Mouse (Mus musculus): ENCODE data around the gene Csrp3. TPM values are rescaled to one million over a fixed set of nuclear protein-coding genes. Genes with fewer than 3 reads are reported as not detected.

Csrp3 gene
- polyA plus RNA-seq, 1 experiment from 2014 or later: 1,982 TPM

GRCm38 (mm10) chr7:48795130-48795529 is 52.7 kb downstream of the Csrp3 start:
- no peak overlapping the region for H3K4me2 ChIP-seq (ENCODE audit: low read depth, low read length)
- WGBS: 86% methylated on average over 3 of the region's 3 CpGs
- H3K27me3 ChIP-seq (ENCODE audit: control insufficient read depth, insufficient read depth, low read length): no peaks in the 10 kb centered on the region
- H3K36me3 ChIP-seq (ENCODE audit: control insufficient read depth, insufficient read depth): peaks cover 5% of the 10 kb centered on the region
- H3K9me3 ChIP-seq (replicated peaks; ENCODE audit: control insufficient read depth, low read length): no peaks in the 10 kb centered on the region
- no peak overlapping the region for H3K4me3 ChIP-seq (ENCODE audit: low read length)
- peaks cover 12% of the 10 kb centered on the region for H3K4me1 ChIP-seq (ENCODE audit: control insufficient read depth, insufficient read depth, low read length)
- ATAC-seq (replicated peaks; ENCODE audit: extremely low read depth, insufficient read depth, low FRiP score): no peak
- no peak overlapping the region for H3K27ac ChIP-seq (ENCODE audit: low read length)
- H3K9ac ChIP-seq (ENCODE audit: low read length): no peak overlapping the region

- Histone ChIP-seq H3K9me3 (replicated peaks; ENCODE audit: control insufficient read depth, low read length) (no peaks in the 10 kb centered on the region), H3K4me3 (ENCODE audit: low read length) (no peak overlapping the region), H3K27me3 (ENCODE audit: control insufficient read depth, insufficient read depth, low read length) (no peaks in the 10 kb centered on the region), H3K27ac (ENCODE audit: low read length) (no peak overlapping the region), H3K36me3 (ENCODE audit: control insufficient read depth, insufficient read depth) (peaks cover 5% of the 10 kb centered on the region), H3K4me2 (ENCODE audit: low read depth, low read length) (no peak overlapping the region), H3K4me1 (ENCODE audit: control insufficient read depth, insufficient read depth, low read length) (peaks cover 16% of the 10 kb centered on the region), H3K9ac (ENCODE audit: low read length) (no peak overlapping the region)
- 76% methylated on average over 3 of the region's 3 CpGs for WGBS
- ATAC-seq (replicated peaks; ENCODE audit: extremely low read depth, insufficient read depth, low FRiP score): no peak
Observed at GRCm38 (mm10) chr7:48791412-48791811, 56.4 kb downstream of the Csrp3 start.

GRCm38 (mm10) chr7:48790117-48790516 is 57.7 kb downstream of the Csrp3 start:
- 0 out of 2 replicates have a peak, but pooled peaks cover 2% of the 10 kb centered on the region for H3K36me3 ChIP-seq (ENCODE audit: control insufficient read depth, insufficient read depth)
- H3K9ac ChIP-seq (ENCODE audit: low read length): no peak overlapping the region
- H3K4me3 ChIP-seq (ENCODE audit: low read length): no peak overlapping the region
- no peak for ATAC-seq (replicated peaks; ENCODE audit: extremely low read depth, insufficient read depth, low FRiP score)
- H3K4me1 ChIP-seq (ENCODE audit: control insufficient read depth, insufficient read depth, low read length): peaks cover 16% of the 10 kb centered on the region
- 56% methylated on average over 4 of the region's 4 CpGs for WGBS
- H3K4me2 ChIP-seq (ENCODE audit: low read depth, low read length): peak overlapping the region; percentile 38; the same call in 1 of the 2 replicates
- H3K9me3 ChIP-seq (replicated peaks; ENCODE audit: control insufficient read depth, low read length): no peaks in the 10 kb centered on the region
- no peaks in the 10 kb centered on the region for H3K27me3 ChIP-seq (ENCODE audit: control insufficient read depth, insufficient read depth, low read length)
- H3K27ac ChIP-seq (ENCODE audit: low read length): no peak overlapping the region

GRCm38 (mm10) chr7:48788851-48789572 is 58.8 kb downstream of the Csrp3 start, which contains the start of gene Zdhhc13:
Zdhhc13 (plus strand) TSS chr7:48789003.
- Histone ChIP-seq H3K27ac (ENCODE audit: low read length) (peak within 1 kb of the TSS; percentile 66), H3K9me3 (replicated peaks; ENCODE audit: control insufficient read depth, low read length) (no peaks in the 10 kb centered on the region), H3K27me3 (ENCODE audit: control insufficient read depth, insufficient read depth, low read length) (no peaks in the 10 kb centered on the region), H3K4me1 (ENCODE audit: control insufficient read depth, insufficient read depth, low read length) (peaks cover 16% of the 10 kb centered on the region), H3K36me3 (ENCODE audit: control insufficient read depth, insufficient read depth) (0 out of 2 replicates have a peak, but pooled peaks cover 2% of the 10 kb centered on the region), H3K4me3 (ENCODE audit: low read length) (peak within 1 kb of the TSS; percentile 81), H3K4me2 (ENCODE audit: low read depth, low read length) (peak within 1 kb of the TSS; percentile 74), H3K9ac (ENCODE audit: low read length) (peak within 1 kb of the TSS; percentile 81)
- WGBS: under 1% methylated on average over 56 of the region's 57 CpGs
- peak; percentile 100 for ATAC-seq (replicated peaks; ENCODE audit: extremely low read depth, insufficient read depth, low FRiP score)

GRCm38 (mm10) chr7:48788348-48788747 is 59.5 kb downstream of the Csrp3 start:
- H3K9ac ChIP-seq (ENCODE audit: low read length): peak overlapping the region; percentile 46; the same call in 1 of the 2 replicates
- no peaks in the 10 kb centered on the region for H3K27me3 ChIP-seq (ENCODE audit: control insufficient read depth, insufficient read depth, low read length)
- H3K27ac ChIP-seq (ENCODE audit: low read length): 0 out of 2 replicates have a peak overlapping the region, but pooled peaks have one; percentile 56
- peak overlapping the region; percentile 74 for H3K4me2 ChIP-seq (ENCODE audit: low read depth, low read length)
- ATAC-seq (replicated peaks; ENCODE audit: extremely low read depth, insufficient read depth, low FRiP score): peak; percentile 10; the same call in 1 of the 2 replicates
- H3K4me3 ChIP-seq (ENCODE audit: low read length): peak overlapping the region; percentile 81
- H3K36me3 ChIP-seq (ENCODE audit: control insufficient read depth, insufficient read depth): 0 out of 2 replicates have a peak, but pooled peaks cover 2% of the 10 kb centered on the region
- peaks cover 16% of the 10 kb centered on the region for H3K4me1 ChIP-seq (ENCODE audit: control insufficient read depth, insufficient read depth, low read length)
- 66% methylated on average over 3 of the region's 3 CpGs for WGBS
- no peaks in the 10 kb centered on the region for H3K9me3 ChIP-seq (replicated peaks; ENCODE audit: control insufficient read depth, low read length)

- H3K9me3 ChIP-seq (replicated peaks; ENCODE audit: control insufficient read depth, low read length): no peaks in the 10 kb centered on the region
- H3K36me3 ChIP-seq (ENCODE audit: control insufficient read depth, insufficient read depth): no peaks in the 10 kb centered on the region
- WGBS: 76% methylated on average over 11 of the region's 11 CpGs
- no peak overlapping the region for H3K4me3 ChIP-seq (ENCODE audit: low read length)
- ATAC-seq (replicated peaks; ENCODE audit: extremely low read depth, insufficient read depth, low FRiP score): no peak
- no peak overlapping the region for H3K4me2 ChIP-seq (ENCODE audit: low read depth, low read length)
- H3K27me3 ChIP-seq (ENCODE audit: control insufficient read depth, insufficient read depth, low read length): no peaks in the 10 kb centered on the region
- peaks cover 8% of the 10 kb centered on the region for H3K4me1 ChIP-seq (ENCODE audit: control insufficient read depth, insufficient read depth, low read length)
- no peak overlapping the region for H3K27ac ChIP-seq (ENCODE audit: low read length)
- no peak overlapping the region for H3K9ac ChIP-seq (ENCODE audit: low read length)
Observed at GRCm38 (mm10) chr7:48784773-48785523, 62.9 kb downstream of the Csrp3 start.

- Histone ChIP-seq H3K4me3 (ENCODE audit: low read length) (no peak overlapping the region), H3K9ac (ENCODE audit: low read length) (no peak overlapping the region), H3K9me3 (replicated peaks; ENCODE audit: control insufficient read depth, low read length) (no peaks in the 10 kb centered on the region), H3K27ac (ENCODE audit: low read length) (no peak overlapping the region), H3K4me1 (ENCODE audit: control insufficient read depth, insufficient read depth, low read length) (no peaks in the 10 kb centered on the region; the same call in 1 of the 2 replicates), H3K4me2 (ENCODE audit: low read depth, low read length) (no peak overlapping the region), H3K27me3 (ENCODE audit: control insufficient read depth, insufficient read depth, low read length) (no peaks in the 10 kb centered on the region), H3K36me3 (ENCODE audit: control insufficient read depth, insufficient read depth) (no peaks in the 10 kb centered on the region)
- ATAC-seq (replicated peaks; ENCODE audit: extremely low read depth, insufficient read depth, low FRiP score): no peak
- 83% methylated on average over 4 of the region's 4 CpGs for WGBS
Observed at GRCm38 (mm10) chr7:48782432-48782831, 65.4 kb downstream of the Csrp3 start.

Data from heart, embryonic 16.5 days (tissue).